Mouse (Mus musculus) cerebellum, postnatal 4 days (tissue): ENCODE results near the gene Tle3.

Experiments
- DNase-seq, 2 experiments: peaks; one replicate each; pipeline ENCODE4 v3.0.0; 2022; ENCODE audit warnings: low spot score in 2 of 2, mixed read lengths in 1 of 2

The Tle3 gene

DNA sequence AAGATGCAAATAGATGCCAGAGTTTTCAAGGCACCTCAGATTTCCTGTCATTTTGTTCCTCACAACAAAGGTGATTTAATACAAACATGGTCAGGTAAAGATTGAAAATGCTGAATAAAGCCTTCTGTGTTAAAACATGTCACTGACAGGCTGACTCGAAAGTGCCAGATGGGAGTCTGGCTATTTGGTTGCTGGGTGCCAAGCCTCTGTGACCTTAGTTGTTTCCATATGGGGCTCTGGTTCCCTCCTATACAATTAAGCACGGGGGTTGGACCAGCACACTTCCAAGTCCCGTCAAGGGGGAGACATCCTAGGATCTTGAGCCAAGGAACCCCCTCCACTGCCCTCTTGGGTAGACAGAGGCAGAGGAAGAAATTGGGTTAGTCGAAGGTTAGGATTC, 13.2 kb upstream of the Tle3 start:
- no peak for DNase-seq

DNA sequence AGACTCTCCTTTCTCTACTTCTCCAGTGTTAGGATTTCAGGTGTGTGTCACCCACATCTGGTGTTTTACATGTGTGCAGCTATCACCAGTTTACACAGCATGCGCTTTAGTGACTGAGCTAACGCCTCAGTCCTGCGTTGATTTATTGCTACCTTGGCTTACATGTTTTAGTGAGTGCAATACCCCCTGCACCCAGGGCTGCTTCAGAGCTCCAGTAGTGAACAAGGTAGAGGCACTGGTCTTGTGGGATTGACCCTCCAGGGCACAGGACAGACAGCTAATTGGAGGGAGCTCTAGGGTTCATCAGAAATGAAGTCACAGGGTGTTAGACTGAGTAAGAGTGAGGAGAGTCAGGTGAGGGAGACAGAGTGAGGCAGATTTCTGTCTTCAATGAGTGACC, 12.4 kb upstream of the Tle3 start:
- DNase-seq, result no peak

DNA sequence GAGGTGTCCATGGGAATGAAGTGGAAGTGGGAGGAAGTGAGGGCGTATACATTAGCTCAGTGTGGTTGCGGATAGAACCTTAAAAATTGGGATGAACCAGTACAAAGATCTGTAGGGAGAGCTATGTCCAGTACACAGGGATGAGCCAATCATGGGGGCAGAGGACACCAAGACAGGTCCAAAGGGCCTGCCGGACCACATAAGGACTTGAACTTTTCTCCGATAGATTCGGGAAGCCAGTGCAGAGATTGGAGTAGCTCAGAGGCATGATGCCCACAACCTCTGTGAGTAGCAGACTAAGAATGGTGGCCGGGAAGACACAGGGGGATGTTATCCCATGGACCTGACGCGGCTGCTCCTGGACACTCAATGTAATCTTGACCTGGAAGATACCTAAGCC, 12.0 kb upstream of the Tle3 start:
- DNase-seq, result no peak

DNA sequence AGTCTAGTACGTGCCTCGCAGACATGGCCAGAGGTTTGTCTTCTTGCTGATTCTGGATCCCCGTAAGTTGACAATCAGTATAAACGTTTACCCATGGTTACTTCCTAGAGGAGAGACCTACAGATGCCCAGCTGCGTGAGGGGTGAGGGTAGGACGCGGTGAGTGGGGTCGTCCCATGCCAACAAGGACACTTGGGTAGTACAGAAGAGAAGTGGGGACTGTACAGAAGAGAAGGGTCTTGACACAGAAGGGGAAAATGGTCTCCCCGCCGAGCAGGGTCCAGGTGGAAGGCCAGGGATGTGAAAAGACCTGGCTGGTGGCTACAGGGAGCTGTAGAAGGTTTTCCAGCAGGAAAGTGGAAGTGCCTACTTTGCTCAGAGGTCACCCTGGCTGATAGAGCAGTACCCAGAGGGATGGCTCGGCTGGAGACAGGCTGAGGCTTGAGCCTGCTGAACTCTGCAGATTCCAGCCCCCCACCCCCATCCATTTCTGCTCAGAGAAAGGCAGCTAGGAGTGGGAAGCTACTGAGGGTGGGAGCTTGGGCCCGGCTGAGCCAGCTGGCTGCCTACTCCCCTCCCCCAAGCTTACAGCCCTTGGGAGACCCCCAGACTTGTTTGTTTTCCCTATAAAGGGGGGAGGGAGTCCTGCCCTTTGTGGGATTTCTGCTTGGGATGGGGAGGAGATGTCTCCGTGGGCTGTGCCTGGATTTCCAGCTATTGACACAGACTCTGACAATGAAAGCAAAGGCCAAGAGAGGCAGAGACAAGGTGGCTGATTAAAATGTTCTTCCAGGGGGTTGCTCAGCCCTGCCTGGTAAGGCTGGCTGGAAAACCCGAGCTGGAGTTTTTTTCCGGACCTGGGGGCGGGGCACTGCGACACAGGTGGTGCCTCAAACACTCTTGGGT, 11.2 kb upstream of the Tle3 start:
- DNase-seq, result peak in 1 of 2 experiments; percentile 71

DNA sequence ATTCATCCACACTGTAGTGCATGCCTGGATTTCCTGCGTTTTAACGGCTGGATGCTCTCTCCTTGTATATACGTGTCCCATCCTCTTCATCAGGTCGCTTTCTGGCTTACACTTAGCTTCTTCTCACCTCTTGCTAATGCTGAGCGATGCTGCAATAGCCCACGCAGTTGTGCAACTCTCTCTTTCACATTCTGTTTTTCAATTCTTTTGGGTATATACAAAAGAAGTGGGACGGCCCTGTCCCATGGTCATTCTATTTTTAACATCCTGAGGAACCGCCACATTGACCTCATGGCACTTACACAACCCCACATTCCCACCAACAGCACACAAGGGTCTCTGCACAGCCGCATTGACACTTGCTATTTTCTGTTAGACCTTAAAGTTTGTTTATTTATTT, 9.0 kb upstream of the Tle3 start:
- no peak for DNase-seq

DNA sequence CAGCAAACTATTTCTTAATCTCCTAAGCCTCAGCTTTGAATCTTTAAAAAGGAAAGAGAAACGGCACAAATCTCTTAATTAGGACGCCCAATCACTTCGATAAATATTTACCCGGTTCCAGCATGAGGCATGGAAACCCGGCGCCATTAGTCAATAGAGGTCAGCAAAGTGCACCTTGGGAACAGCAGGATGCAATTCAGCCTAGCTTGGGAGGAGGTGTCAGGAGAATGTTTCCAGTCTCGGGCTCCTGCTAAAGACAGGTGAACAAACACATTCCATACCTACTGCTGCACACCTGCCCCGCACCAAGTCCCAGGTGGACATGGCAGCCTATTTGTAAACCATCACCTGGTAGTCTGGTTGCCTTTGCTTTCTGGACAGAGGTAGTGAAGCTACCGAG, 6.1 kb upstream of the Tle3 start:
- DNase-seq, result no peak

DNA sequence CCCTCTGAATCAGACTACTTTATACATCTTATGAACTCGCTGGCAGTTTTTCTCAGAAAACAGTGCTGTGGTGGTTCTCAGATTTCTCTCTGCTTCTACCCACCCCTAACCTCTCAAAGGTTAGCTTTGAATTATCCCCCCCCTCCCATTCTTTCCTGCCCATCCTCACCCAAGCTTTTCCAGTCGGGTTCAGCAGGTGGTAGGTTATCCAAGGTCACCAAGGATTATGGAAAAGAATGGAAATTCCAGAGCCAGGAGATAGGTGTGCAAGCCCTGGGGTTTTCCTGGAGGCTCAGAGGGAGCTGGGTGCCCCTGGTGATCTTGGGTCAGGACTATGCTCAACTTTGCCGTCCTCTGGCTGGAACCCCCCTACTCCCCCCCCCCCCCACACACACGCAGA, 5.0 kb upstream of the Tle3 start:
- DNase-seq, result no peak

DNA sequence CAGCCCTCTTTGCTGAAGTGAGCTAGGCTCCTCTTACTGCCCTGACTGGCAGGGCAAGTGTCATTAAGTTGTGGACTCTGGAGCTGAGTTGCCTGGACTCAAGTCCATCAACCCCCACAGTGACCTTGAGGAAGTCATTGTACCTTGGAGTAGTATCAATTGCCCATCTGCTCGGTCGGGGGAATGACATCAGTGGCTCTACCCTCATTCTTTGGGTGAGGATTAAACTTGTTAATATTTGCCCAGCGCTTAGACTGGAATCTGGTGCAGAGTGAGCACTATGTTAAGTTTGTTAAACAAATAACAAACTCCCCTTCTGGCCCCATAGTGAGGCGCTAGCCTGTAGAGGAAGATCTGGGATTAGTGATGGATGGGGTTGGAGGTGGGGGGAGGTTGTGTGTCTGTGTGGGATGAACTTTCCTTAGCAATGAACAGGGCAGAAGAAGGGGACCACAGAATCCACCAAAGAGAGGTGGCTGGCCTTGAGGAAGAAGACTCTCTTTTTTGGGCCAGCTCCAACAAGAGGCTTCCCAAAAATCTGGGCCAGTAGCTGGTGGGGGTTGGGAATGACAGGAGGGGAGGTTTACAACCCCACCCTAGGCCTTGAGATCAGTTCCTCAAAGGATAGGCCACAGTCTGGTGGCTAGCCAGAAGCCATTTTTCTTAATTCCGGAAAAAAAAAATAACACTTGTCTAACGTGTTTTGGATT, 4.2 kb upstream of the Tle3 start:
- DNase-seq, result no peak

DNA sequence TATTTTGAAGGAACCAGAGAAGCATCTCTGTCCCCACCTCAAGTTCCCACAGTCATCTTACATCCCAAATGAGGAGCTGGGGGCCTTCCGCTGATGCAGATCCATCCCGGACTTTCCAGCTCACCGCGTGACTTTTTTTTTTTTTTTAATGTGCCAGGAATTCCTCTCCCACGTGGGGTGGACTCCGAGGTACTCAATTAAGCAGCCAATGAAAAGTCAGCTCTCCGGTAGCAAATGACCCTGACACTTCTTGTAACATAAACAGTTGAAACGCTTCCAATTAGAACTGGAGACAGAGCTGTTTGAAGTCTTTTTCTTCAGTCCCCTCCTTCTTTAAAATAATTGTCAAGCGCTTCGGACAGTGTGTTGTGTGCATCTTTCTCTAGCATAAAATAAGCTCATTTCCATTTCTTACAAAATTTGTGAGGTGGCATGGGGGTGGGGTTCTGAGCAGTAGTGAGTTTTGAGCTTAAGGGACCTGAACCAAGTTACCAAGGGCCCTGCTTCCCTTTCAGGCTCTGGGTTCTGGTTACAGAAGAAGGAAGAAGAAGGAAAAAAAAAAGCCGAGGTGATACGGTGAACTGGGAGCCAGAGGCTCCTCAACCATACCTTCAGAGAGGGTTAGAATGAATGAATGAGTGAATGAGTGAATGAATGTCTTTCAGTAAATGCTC, 3.5 kb upstream of the Tle3 start:
- DNase-seq, result peak in 1 of 2 experiments; percentile 72

DNA sequence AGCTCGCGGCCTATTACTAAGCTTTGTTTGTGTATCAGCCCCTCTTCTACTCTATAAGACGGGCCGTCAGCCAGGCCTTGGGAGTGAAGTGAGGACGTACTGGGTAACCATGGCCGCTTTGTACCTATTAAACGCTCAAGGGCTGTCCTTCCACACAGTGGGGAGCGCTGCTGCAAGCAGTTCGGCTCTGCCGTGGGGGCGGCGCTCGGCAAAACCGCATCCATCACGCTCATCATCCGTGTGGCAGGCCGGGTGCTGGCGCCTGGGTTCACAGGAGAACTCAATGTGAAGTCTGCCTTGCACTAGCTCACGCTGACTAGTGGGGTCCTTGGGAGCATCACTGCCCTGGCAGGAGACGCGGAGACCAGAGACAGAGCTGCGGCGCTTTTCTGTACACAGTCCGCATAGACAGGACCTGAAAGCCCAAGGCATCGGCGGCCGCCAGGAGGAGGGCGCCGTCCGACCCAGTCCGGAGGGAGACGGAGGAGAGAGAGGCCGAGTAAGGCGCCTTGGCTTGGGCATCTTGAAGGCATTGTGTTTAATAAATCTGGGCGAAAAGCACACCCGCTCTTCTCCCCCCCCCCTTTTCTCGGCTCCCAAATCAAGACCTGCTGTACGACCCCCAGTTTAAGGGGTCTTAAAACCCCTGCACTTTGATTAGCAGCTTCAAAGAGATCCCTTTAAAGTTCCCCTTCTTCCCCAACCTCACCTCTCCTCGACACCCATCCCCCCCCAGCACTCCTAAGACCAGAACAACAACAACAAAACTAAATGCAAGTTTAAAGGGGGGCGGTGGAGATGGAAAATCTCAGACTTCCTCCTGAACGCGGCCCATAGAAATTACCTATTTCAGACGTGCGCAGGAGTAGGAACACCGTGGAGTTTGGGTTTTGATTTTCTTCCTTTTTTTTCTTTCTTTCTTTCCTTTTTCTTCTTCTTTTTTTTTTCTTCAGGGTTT, 2.6 kb upstream of the Tle3 start:
- peak in 1 of 2 experiments; percentile 59 for DNase-seq

DNA sequence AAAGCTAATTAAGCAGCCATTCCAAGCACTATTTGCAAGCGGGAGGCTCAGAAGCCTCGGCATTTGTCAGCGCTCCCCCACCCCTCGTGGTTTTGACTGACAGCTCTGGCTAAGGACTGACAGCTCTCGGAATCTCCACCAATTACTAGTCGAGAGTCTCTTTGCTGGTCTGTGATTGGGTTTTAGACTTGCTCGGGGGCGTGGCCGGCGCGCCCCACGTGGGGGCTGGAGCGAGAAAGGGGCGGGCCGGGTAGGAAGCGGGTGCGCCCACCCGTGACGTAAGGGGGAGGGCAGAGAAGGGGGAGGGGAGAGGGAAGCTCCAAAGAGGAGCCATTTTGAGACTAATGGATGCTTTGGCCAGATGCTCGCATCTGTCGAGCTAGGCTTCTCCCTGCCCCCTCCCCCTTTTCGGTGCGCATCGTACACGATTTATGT, 1.7 kb upstream of the Tle3 start:
- peak; percentile 100 for DNase-seq

DNA sequence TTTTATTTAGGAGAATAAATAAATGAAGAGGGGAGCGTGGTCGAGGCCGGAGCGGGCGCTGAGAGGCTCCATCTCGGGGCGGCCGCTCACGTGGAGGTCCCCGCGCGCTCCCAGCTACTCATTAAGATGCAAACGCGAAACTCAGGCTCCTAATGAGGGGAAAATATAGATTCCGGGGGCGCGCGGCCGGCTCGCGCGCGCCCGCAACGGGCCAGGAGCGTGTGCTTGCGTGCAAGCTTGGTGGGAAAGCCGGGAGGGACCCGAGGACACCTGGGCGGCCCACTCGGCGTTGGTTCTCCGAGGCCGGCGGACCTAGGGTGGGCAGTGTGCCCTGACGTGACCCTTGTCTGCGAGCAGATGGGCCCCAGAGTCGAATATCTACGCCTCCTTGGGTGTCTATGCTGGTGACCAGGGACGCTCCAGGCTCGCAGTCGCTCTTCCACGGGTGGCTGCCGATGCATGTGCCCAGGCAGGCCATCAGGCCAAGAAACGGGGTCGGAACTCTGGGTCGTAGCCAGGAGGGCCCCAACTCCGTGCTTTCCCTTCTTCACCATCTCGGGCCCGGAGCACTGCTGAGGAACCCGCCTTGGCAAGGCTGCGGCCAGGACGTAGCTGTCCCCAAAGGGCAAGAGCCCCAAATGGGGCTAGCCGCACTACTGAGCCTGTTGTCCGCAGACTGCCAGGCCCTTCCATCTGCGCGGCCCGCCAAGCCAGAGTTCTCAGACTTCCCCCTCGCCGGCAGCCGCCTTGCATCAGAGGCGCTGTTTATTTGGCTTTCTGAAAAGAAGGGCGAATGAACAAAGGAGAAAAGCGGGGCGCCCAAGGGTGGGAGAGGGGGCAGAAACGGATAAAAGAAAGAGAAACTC, 1.0 kb upstream of the Tle3 start:
- peak; percentile 42 to 71 for DNase-seq

DNA sequence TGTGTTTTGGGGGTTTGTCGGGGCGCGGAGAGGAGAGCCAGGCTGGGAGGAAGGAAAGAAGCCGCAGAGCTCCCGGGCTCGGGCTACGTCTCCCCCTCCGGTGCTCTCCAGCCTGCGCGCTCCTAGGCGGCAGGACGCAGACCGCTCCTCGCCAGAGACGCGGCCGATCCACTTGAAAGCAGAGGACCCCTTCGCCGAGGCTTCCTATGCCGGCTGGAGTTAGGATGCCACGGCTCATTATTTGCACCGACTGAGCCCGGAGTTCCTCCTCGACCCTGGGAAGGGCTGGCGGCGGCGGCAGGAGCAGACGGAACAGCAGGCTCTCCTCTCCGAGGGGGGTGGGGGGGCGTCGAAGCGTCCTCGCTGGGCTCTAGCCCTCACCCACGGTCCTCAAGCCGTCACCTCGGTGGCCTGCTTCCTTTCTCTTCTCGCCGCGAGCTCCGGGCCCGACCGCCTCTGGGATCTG, 377 bp downstream of the Tle3 start:
- DNase-seq, result peak in 1 of 2 experiments; percentile 34

DNA sequence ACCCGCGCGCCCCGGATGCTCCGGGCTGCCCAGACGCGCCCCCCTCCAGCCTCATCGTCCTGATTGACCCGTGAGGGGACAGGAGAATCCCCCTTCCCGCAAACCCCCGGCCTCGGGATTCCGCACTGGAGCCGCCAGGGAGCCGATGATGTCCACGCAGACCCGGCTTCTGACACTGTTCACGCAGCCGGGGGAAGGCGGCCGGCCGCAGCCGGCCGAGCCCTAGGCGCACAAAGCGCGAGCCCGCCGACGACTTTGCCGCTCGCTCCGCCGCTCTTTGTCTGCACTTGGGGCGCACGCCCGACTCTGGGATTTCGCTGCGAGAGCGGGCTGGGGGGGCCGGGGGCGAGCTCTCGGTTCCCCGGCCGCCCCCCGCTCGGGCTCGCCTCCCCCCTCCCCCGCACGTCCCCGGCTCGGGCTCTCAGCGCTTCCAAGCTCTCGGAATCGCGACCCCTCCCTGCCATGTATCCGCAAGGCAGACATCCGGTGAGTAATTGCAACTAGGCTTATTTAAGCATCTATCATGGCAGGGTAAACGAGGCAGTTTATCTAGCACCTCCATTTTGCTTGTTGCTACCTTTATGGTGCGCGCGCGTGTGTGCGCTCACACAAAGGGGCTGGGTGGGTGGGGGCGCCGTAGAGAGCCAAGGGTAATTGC, 939 bp downstream of the Tle3 start:
- DNase-seq, result peak in 1 of 2 experiments; percentile 61

DNA sequence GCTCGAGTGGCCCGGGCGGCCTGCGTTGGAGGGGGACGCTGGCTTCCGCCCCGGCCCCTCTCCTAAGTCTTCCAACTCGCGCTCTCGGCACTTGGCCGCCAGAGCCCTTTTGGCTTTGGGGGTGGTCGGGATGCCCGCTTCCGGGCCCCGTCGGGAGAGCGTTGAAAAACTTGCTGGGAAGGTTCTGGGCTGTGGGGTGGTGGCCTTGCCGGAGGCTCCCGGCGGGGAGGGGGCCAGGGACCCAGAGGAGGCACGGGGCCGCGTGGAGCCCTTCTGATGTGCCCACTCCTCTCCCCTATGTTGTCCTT, 1.4 kb downstream of the Tle3 start:
- peak in 1 of 2 experiments; percentile 56 for DNase-seq

DNA sequence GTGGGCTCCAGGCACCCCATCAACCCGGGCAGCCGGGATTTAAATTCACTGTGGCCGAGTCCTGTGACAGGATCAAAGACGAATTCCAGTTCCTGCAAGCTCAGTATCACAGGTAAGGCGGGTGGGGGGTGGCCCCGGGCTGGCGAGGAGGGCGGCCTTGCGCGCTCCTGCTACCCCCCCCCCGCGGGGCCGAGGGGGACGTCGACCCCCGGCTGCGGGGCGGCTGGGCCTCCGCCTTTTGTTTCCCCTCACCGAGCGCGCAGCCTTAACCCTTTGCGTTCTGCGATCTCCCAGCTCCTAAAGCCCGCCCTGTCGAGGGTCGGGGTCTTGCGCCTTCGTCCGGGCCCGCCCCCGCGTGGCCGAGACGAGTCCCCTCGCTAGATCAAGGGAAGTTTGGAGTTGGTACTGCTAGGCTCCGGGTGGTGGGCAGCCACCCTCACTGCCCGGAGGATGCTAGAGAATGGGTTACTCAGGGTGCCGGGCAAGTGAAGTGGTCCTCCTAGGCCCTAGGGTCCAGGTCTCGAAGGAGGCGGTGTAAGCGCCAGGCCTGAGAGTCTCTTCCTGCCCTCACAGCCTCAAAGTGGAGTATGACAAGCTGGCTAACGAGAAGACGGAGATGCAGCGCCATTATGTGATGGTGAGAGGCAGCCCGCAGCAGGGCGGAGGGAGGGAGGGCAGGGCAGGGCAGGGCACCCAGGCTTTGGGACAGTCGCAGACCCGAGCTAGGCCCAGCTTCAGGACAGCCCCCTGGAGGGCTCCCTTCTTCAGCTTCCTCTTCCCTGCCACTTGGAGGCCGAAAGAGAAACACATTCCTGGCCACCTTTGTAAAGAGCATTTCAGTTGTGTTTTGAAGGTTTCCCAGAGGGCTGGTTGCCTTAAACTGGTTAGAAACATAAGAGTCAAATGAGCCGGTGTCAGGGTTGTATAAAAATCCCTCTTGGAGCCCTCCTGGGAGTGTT, 2.1 kb downstream of the Tle3 start:
- peak in 1 of 2 experiments; percentile 60 for DNase-seq

DNA sequence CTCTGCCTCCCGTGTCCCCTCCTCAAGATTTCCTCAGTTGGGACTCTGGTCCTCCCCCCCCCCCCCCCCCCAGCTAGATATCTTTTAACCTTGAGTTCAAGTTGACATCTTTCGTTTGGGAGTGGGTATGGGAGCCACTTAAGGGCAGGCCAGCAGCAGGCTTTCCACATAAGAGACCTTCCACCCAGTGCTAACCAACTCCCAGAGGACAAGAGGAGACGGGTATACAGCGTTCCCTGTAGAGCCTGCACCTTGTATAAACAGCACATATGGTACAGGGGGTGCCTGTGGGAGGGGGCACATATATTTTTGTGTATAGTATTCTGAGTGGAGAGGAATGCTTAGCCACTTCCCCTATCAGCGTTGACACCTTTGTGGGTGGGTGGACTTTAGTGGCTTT, 2.8 kb downstream of the Tle3 start:
- no peak for DNase-seq

DNA sequence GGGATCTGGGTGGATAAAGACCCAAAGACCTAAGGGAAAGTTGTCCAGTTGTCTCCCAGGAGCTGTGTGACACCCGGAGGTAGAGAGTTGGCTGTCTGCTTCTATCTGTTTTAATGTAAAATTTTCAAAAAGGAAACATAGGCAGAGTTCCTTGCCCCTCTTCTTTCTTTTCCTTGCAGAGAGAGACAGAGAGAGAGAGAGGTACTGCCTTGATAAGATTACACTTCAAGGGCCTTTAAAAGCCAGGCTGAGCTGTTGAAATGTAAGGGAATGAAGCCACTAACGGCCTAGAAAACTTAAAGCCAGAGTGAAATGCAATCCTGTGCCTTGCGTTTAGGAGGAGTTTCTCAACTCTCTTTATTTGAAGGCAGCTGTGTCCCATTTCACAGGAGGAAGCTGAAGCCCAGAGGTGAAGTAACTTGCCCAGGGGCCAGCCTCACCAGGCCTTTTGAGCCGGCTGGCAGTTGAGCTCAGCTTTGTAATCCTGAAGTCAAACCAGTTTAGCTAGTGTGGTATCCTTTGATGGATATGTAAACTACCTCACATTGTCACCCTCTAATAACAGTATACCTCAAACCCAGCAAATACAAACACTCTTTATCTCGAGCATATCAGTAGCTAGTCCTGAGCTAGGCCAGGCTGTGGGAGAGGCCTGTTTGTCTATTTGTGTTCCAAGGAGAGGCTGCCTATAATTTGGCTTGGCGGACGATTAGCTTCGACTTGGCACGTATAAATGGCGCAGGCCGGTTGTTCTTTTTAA, 3.8 kb downstream of the Tle3 start:
- DNase-seq, result no peak
